Mouse (Mus musculus) midbrain, embryonic 12.5 days (tissue): ENCODE data around the gene Fgf13. TPM values are rescaled to one million over a fixed set of nuclear protein-coding genes. Genes with fewer than 3 reads are reported as not detected.
A peak's percentile ranks its signal among the peaks of the same experiment; 100 is the strongest.

Experiments
- ATAC-seq: fragments of 200-750 bp; cut with Nextera tagmentation; 2 replicates; pipeline ENCODE4 v1.8.0; 2017; ENCODE audit warnings: low read depth, moderate TSS enrichment, moderate library complexity; ENCODE audit not compliant: low FRiP score
- H3K27ac ChIP-seq: fragments of 300-500 bp; sonication (generic); replicated peaks from 2 replicates; pipeline ENCODE4 v1.5.1; 2016; ENCODE audit warnings: mild to moderate bottlenecking
- H3K27me3 ChIP-seq: fragments of 300-500 bp; sonication (generic); 2 replicates; pipeline ENCODE4 v1.6.1; 2016; ENCODE audit warnings: mild to moderate bottlenecking
- H3K36me3 ChIP-seq: fragments of 300-500 bp; sonication (generic); 2 replicates; pipeline ENCODE4 v1.6.1; 2016
- H3K4me1 ChIP-seq: fragments of 300-500 bp; sonication (generic); 2 replicates; pipeline ENCODE4 v1.6.1; 2016
- H3K4me2 ChIP-seq: fragments of 300-500 bp; sonication (generic); replicated peaks from 2 replicates; pipeline ENCODE4 v1.6.1; 2016; ENCODE audit warnings: mild to moderate bottlenecking, moderate library complexity
- H3K4me3 ChIP-seq: fragments of 300-500 bp; sonication (generic); 2 replicates; pipeline ENCODE4 v1.5.1; 2016; ENCODE audit warnings: mild to moderate bottlenecking
- H3K9ac ChIP-seq: fragments of 300-500 bp; sonication (generic); replicated peaks from 2 replicates; pipeline ENCODE4 v1.6.1; 2016; ENCODE audit warnings: mild to moderate bottlenecking, moderate library complexity
- H3K9me3 ChIP-seq: fragments of 300-500 bp; sonication (generic); 2 replicates; pipeline ENCODE4 v1.6.1; 2016; ENCODE audit warnings: mild to moderate bottlenecking
- WGBS: fragments of 180-500 bp; shearing (Covaris S2); methylation state at CpG from one replicate; pipeline ENCODE4 v1.1.7; 2016; 5-methylcytosine and 5-hydroxymethylcytosine counted together
- microRNA counts: library from miRNA; unstranded; fragments of <30 nt; microRNA quantifications from one replicate; lab custom pipeline; 2017
- microRNA-seq: library from miRNA; unstranded; fragments of <30 nt; microRNA quantifications from one replicate; pipeline ENCODE4, GENCODE M21; 2017
- polyA plus RNA-seq: library from polyadenylated mRNA; unstranded; fragments of >200 nt; fragmentation: Nextera tagmentation; extraction: Ambion mirVana; gene quantifications from 2 replicates; pipeline ENCODE4 v1.2.1, GENCODE M21; 2016

Fgf13 gene
- polyA plus RNA-seq, 1 experiment from 2014 or later = 42.8 TPM

- Histone ChIP-seq H3K27me3 (no peaks in the 10 kb centered on the region), H3K4me3 (no peak overlapping the region), H3K36me3 (no peaks in the 10 kb centered on the region), H3K9me3 (no peaks in the 10 kb centered on the region), H3K4me1 (no peaks in the 10 kb centered on the region), H3K4me2 (no peak overlapping the region), H3K9ac (no peak overlapping the region), H3K27ac (no peak overlapping the region)
- 92% methylated on average over 3 of the region's 3 CpGs for WGBS
- ATAC-seq = no peak
Observed at GRCm38 (mm10) chrX:59085928-59086327, 481.9 kb downstream of the Fgf13 start.

- H3K4me3 ChIP-seq = no peak overlapping the region
- H3K27me3 ChIP-seq = no peaks in the 10 kb centered on the region
- no peak overlapping the region for H3K4me2 ChIP-seq
- H3K4me1 ChIP-seq = no peaks in the 10 kb centered on the region
- H3K9me3 ChIP-seq = no peaks in the 10 kb centered on the region
- no peak overlapping the region for H3K9ac ChIP-seq
- peak; percentile 47; the same call in 1 of the 2 replicates for ATAC-seq
- H3K36me3 ChIP-seq = no peaks in the 10 kb centered on the region
- H3K27ac ChIP-seq = no peak overlapping the region
Observed at GRCm38 (mm10) chrX:59080427-59080826, 487.4 kb downstream of the Fgf13 start.

DNA sequence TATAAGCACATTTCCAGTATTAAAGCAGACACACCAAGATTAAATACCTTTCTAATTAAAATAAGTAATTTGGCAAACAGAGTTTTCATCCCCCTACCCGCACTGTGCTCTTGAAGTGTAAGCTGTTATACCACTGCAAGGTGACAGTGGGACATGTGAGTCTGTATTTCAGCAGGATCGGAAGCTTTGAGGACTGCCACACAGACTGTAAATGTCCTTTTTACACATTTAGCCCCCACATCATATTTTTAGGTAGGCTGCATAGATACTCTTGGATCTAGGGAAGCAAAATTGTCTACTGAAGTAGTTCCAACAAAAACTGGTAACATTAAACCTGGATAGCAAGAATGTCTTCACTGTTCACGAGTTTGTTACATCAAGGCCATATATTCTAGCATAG, 495.8 kb downstream of the Fgf13 start:
- ATAC-seq = no peak
- Histone ChIP-seq H3K4me3 (no peak overlapping the region), H3K36me3 (no peaks in the 10 kb centered on the region), H3K9ac (no peak overlapping the region), H3K27me3 (no peaks in the 10 kb centered on the region), H3K27ac (no peak overlapping the region), H3K4me2 (no peak overlapping the region), H3K4me1 (no peaks in the 10 kb centered on the region), H3K9me3 (no peaks in the 10 kb centered on the region)
- 80% methylated on average over 3 of the region's 3 CpGs for WGBS

DNA sequence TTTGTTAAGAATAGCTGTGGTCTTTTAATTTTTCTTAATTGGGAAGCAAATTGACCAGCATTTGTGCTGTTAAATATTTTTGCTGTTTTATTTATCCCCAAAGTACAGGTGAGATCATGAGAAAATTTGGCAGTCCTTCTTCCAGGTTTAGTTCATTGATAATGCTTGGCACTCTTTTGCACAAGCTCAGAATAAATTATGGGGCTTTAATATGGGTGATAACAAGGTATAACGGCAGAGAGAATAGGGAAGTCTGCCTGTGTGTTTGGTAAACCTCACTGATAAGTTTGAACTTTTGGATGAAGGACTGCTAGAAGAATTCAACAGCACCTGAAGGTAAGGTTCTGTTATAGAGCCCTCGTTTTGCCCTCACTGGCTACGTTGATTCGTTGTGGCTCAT, 504.7 kb downstream of the Fgf13 start:
- Histone ChIP-seq H3K4me1 (no peaks in the 10 kb centered on the region), H3K27me3 (no peaks in the 10 kb centered on the region), H3K9ac (no peak overlapping the region), H3K4me3 (no peak overlapping the region), H3K27ac (no peak overlapping the region), H3K36me3 (no peaks in the 10 kb centered on the region), H3K9me3 (no peaks in the 10 kb centered on the region), H3K4me2 (no peak overlapping the region)
- 79% methylated on average over 4 of the region's 4 CpGs for WGBS
- no peak for ATAC-seq

DNA sequence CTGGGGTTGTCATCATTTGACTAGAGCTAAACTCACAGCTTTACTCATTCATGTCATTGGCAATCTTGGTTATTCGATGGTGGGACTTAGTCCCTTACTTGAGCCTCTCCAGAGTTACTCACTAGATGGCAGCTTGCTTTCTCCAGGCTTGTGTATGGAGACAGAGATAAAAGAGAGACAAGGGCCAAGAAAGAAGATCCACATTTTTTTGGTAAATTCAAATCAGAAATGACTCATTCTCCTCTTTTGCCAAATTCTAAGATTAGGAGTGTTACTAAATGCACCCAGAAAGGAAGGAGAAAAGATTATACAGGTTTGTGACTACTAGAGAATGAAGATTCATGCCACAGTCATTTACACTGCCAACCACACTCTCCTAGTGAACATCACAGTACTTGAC, 532.9 kb downstream of the Fgf13 start:
- H3K9ac ChIP-seq = no peak overlapping the region
- H3K27ac ChIP-seq = no peak overlapping the region
- no peaks in the 10 kb centered on the region for H3K27me3 ChIP-seq
- WGBS = 92% methylated on average over 1 of the region's 1 CpGs
- no peaks in the 10 kb centered on the region for H3K9me3 ChIP-seq
- no peak overlapping the region for H3K4me3 ChIP-seq
- no peak overlapping the region for H3K4me2 ChIP-seq
- ATAC-seq = no peak
- no peaks in the 10 kb centered on the region for H3K4me1 ChIP-seq
- H3K36me3 ChIP-seq = no peaks in the 10 kb centered on the region

MicroRNAs within 50 kb of the gene (microRNA counts, 519-probe panel; counts per million panel counts)
- 2,879 counts per million, percentile 8 among the panel's probes with 10 or more counts for microRNA mmu-miR-504 (lab: Ali Mortazavi, UCI)

Small RNA genes within 50 kb of the gene (microRNA-seq; reads per million reads assigned to microRNA genes)
- 19.5 reads per million, percentile 32 among the genes with 10 or more reads in this experiment for gene Mir504
